Mouse (Mus musculus) R1 (cell line): ENCODE results near the gene Xrcc6.

Experiments
- DNase-seq: peaks from one replicate; pipeline ENCODE4 v3.0.0-alpha.2; 2018; ENCODE audit warnings: low read depth, low spot score

The Xrcc6 gene

GRCm38 (mm10) chr15:82019288-82019687 is 31.7 kb downstream of the Xrcc6 start:
- DNase-seq = no peak

DNA sequence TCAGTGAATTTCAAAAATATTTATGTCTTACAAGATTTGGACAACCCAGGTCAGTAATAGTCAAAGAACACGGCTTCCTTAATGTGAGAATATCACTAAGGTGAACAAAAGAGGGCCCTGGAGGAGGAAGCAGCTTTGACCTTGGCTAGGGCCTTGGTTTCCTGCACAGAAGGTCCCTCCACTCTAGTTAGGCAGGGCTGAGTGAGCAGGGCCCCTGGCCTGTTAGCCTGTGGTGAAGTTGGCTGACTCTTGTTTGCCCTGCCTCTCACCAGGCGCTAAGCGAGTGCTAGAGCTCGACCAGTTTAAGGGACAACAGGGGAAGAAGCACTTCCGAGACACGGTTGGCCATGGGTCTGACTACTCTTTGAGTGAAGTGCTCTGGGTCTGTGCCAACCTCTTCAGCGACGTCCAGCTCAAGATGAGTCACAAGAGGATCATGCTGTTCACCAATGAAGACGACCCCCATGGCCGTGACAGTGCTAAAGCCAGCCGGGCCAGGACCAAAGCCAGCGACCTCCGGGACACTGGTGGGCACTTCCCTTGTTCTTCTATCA is 35.0 kb downstream of the Xrcc6 start:
- DNase-seq = no peak

DNA sequence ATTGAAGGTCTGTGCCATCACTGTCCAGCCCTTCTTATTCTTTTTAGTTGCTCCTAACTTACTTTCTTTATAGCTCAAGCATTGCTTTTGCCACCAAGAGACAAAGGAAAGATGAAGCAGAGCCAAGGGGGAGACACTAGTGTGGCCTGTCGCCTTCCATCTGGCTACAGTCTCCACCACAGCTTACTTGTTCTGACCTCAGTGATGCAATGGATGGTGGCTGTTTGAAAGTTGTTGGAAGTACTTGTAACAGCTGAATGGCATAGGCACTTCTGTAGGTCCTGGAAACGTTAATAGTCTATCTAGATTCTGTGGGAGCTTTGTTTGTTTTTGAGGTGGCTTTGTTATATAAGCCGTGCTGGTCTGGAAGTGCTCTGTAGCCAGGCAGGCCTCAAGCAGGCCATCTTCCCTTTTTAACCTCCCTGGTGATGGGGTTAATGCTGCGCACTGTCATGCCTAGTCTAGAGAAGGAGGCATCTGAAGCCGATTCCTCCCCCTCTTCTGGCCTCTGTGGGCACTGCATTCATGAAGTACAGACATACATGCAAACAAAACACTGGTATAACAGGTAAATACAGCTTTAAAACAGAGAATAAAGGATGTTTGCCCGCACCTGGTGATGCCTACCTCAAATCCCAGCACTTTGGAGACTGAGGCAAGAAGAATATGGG is 36.5 kb downstream of the Xrcc6 start:
- no peak for DNase-seq

- DNase-seq = no peak
Observed at GRCm38 (mm10) chr15:82027276-82027675, 39.6 kb downstream of the Xrcc6 start.

GRCm38 (mm10) chr15:82027726-82028125 is 40.1 kb downstream of the Xrcc6 start:
- no peak for DNase-seq

DNA sequence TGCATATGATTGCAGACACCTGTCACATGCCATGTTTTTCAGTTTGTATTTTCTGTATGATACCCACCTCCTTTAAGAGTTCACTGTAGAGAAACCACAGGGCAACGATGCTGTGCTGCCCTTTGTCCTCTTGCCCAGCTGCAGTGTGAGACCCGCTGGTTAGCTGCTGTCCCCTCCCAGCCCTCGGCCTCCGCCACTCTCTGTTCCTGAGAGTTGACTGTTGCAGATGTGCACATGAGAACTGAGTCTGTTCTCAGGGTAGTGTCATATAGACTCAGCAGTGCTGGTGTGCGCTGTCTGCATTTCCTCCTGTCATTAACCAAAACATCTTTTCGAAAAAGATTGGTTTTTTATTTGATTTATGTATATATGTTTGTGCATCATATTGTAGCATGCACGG is 44.8 kb downstream of the Xrcc6 start:
- no peak for DNase-seq

DNA sequence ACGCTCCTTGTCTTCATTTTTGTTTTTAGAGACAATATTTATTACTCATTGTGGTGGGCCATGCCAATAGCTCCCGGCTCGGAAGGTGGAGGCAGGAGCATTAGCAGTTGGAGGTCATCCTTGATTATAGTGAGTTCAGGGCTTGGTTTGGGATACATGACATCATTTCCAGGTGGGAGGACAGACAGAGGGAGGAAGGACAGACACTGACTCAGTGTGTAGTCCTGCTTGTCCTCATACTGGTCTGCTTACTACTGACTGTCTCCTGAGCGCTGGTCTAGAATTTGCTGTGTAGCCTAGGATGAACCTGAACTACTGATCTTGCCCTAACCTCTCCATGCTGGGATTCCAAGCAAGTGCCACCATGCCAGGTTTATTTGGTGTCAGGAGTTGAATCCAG is 46.1 kb downstream of the Xrcc6 start, which contains the start of gene Desi1:
Desi1 (minus strand) TSS at position 101 of the 400 bp plus-strand sequence.
- no peak for DNase-seq

DNA sequence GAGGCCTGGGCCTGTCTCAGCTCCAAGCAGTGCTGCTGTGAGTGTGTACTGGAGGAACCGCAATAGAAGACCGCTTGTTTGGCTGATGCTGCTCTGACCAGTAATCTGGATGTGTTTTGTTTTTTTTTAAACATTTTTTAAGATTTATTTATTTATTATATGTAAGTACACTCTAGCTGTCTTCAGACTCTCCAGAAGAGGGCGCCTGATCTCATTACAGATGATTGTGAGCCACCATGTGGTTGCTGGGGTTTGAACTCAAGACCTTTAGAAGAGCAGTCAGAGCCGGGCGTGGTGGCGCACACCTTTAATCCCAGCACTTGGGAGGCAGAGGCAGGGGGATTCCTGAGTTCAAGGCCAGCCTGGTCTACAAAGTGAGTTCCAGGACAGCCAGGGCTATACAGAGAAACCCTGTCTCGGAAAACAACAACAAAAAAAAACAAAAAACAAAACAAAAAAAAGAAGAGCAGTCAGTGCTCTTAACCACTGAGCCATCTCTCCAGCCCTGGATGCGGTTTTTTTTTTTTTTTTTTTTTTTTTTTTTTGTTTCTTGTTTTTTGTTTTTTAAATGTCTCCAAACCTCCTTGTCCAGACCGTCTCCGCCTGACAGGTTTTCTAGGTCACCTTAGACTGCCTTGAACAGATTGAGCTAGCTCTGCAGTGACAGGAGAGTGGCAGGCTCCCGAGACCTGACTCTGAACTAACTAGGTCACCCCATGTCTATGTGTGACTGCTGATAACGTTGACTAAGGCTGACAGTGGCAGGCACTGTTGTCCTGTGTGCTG is 48.5 kb downstream of the Xrcc6 start:
- DNase-seq = peak; percentile 82

DNA sequence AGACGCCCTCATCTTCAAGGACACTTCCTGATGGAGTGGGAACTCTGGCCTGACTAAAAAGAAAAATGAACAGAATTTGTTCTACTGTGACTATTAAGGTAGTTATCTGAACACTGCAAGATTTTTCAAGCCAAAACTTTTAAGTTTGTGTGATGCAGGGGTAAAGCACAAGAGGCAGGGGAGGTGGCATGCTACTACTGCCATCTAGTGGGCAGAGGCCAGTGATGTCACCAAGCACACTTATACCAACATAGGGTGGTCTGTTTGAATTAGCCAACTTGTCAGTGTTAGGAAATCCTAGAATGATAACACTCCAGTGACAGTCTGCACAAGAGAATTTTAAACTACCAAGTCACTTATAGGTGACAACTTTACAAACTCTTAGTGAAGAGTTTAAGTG is 53.0 kb downstream of the Xrcc6 start:
- DNase-seq = peak; percentile 71

DNA sequence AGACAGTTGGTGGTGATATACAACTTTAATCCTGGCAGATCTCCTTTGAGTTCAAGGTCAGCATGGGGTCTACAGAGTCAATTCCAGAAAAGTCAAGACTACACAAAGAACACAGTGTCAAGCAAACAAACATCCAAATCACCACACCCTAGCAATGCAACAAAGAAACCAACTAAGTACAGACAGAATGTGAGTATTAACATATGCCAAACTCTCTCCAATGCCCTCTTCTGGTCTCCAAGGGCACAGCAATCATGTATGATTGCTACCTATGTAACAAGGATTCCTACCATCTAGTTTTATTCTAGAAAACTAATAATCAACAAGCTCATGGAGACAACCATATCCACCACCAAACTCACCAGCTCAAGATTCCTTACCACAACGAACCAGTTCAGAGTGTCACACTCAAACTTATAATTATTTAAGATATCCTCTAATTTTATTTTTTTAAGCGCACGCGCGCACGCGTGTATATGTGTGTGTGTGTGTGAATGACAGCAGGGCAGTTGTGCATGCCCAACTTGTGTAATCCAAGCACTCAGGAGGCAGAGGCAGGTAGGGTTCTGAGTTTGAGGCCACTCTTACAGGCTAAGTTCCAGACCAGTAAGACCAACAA is 56.6 kb downstream of the Xrcc6 start:
- peak; percentile 84 for DNase-seq

DNA sequence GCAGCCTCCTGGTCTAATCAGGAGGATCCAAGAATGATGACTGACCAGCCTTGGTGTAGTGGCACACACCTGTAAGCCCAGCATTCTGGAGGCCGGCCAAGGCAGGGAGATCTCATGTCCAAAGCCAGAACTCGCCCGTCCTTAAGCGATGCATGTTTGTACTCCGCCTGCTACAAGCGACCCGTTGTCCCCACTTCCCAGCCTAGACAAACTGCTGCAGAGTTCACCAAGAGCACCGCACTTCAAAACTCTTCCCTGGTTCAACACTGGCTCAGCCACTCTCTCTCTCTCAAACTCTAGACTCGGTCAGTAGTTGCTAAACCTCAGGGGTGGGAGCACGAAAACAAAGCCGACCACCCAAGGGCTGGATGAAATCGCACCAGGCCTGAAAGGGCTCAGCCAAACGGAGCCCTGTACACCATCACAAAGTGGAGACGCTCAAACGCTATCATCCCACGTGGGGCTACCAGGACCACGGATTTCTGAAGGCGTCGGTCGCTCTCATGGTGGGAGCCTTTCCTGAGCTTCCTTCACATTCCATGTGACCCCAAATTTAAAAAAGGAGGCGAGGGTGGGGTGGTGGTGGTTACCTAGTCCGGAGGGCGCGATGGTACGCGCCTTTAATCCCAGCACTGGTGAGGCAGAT is 58.7 kb downstream of the Xrcc6 start:
- peak; percentile 44 for DNase-seq

GRCm38 (mm10) chr15:82047080-82047883 is 59.6 kb downstream of the Xrcc6 start, which contains the start of gene Snu13:
Gene Snu13 (minus strand): TSS chr15:82047598.
- DNase-seq = peak; percentile 90

GRCm38 (mm10) chr15:82052544-82052943 is 64.9 kb downstream of the Xrcc6 start:
- DNase-seq = no peak

- no peak for DNase-seq
Observed at GRCm38 (mm10) chr15:82058719-82059201, 71.1 kb downstream of the Xrcc6 start, which contains the start of gene 4930407I10Rik. Gene 4930407I10Rik (plus strand): TSS chr15:82059151.

DNA sequence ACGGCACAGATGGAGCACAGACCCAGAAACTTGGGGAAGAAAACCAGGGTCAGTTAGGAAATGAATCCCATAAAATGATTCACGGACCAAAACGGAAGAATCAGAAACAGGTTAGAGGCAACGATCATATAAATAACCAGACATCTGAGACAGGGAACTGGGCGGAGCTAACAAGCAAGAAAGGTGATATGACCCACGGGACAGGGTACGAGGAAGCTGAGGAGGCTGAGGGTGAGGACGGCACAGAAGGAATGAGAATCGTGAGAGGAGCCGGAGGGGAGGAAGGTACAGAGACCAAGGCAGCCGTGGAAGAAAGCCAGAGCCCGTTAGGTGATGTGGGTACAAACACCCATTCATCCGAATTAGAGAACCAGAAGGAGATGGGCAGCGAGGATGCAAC is 76.3 kb downstream of the Xrcc6 start:
- no peak for DNase-seq

DNA sequence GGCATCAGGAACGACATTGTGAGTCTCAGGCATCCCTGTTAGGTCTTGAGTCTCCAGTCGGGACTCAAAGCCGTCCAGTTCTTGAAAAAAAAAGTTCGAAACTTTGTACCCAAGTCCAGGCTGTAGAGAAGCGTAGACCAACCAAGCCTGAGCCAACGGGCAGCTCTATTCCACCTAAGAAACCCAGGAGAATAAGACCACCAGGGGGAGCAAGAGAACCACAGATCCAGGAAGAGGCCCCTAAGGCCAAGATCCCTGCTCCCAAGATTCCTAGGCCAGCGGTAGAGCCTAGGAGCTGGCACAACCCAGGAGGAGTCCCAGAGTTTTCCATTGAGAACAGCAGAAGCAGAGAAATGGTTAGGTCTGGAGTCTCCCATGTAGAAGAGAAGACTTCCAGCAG is 77.9 kb downstream of the Xrcc6 start:
- peak; percentile 92 for DNase-seq

GRCm38 (mm10) chr15:82069898-82070297 is 82.3 kb downstream of the Xrcc6 start, which contains the start of gene Mei1:
Gene Mei1 (plus strand): TSS chr15:82069996.
- peak; percentile 49 for DNase-seq

- DNase-seq = peak; percentile 39
Observed at GRCm38 (mm10) chr15:82071816-82072469, 84.3 kb downstream of the Xrcc6 start.

- DNase-seq = no peak
Observed at GRCm38 (mm10) chr15:82073490-82073889, 85.9 kb downstream of the Xrcc6 start.

DNA sequence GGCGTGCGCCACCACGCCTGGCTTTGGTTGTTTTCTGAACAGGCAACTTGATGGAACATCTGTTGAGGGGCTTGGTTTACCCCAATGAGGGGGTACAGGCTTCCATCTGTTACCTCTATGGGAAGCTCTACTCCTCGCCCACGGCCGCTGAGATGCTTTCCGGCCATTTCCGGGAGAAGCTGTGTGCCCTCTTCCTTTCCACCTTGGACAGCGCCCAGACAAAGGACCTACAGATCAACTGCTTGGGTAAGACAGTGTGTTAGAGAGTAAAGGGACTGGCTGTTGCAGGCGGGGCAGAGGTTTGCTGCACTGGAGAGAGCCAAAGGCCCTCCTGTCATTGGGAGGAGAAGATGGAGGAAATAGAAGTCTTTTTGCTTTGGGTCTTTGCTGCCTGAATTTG is 92.2 kb downstream of the Xrcc6 start:
- peak; percentile 78 for DNase-seq
